ENCODE assay signal across 8 mouse cellular contexts in genomic region chr6:82971031-82971430, GRCm38 (mm10). TPM values are rescaled to one million over a fixed set of nuclear protein-coding genes. Genes with fewer than 3 reads are reported as not detected.
DNase-seq lines count a peak whose midpoint lies in the region; ATAC-seq and TF ChIP-seq lines count a peak whose summit lies in the region.

No protein-coding gene starts in this region.

- no peaks in the 10 kb centered on the region for H3K4me1 ChIP-seq in forebrain, embryonic 11.5 days (replicated peaks; ENCODE audit: control insufficient read depth, insufficient read depth, low read length)
- no peaks in the 10 kb centered on the region for H3K4me1 ChIP-seq in hindbrain, embryonic 11.5 days (replicated peaks; ENCODE audit: control insufficient read depth, insufficient read depth, low read length)
- H3K4me1 ChIP-seq in lung, embryonic 16.5 days (replicated peaks; ENCODE audit: control insufficient read depth, insufficient read depth, low read length) = no peaks in the 10 kb centered on the region

- 13% methylated on average over 5 of the region's 5 CpGs for WGBS in forebrain, embryonic 11.5 days
- 14% methylated on average over 5 of the region's 5 CpGs for WGBS in hindbrain, embryonic 11.5 days
- WGBS in lung, embryonic 16.5 days = 5% methylated on average over 5 of the region's 5 CpGs

- TF ChIP-seq CTCF in layer of hippocampus, adult 2 months (conservative IDR thresholded peaks at IDR 0.05) = peak; percentile 89

- H3K4me2 ChIP-seq in forebrain, embryonic 11.5 days (ENCODE audit: low read depth, low read length, severe bottlenecking) = no peak overlapping the region
- H3K4me2 ChIP-seq in hindbrain, embryonic 11.5 days (replicated peaks; ENCODE audit: low read depth, low read length) = no peak overlapping the region
- no peak overlapping the region for H3K4me2 ChIP-seq in lung, embryonic 16.5 days (ENCODE audit: low read depth, low read length)

- no peaks in the 10 kb centered on the region for H3K27me3 ChIP-seq in forebrain, embryonic 11.5 days (ENCODE audit: control insufficient read depth, insufficient read depth, low read length)
- no peaks in the 10 kb centered on the region for H3K27me3 ChIP-seq in hindbrain, embryonic 11.5 days (ENCODE audit: control insufficient read depth, insufficient read depth, low read length)
- H3K27me3 ChIP-seq in lung, embryonic 16.5 days (ENCODE audit: control insufficient read depth, insufficient read depth, low read depth, low read length) = no peaks in the 10 kb centered on the region

- DNase-seq in MEL-GATA-1-ER (ENCODE audit: extremely low read depth, low read depth) = peak; percentile 46
- DNase-seq in brain, embryonic 18.5 days (ENCODE audit: low read depth, low spot score) = peak; percentile 34
- peak; percentile 73 for DNase-seq in forebrain, embryonic 11.5 days (ENCODE audit: low spot score)
- peak; percentile 72 for DNase-seq in hindbrain, embryonic 11.5 days (ENCODE audit: low spot score)
- DNase-seq in layer of hippocampus, adult 2 months (ENCODE audit: low spot score in 2 of 2) = peak; percentile 72 to 74
- DNase-seq in ovary, postnatal 14 days (ENCODE audit: low spot score) = peak; percentile 51
- peak; percentile 18 for DNase-seq in yolk sac, embryonic 10.5 days (ENCODE audit: low spot score)

- no peak overlapping the region for H3K27ac ChIP-seq in forebrain, embryonic 11.5 days (ENCODE audit: low read depth, low read length)
- no peak overlapping the region for H3K27ac ChIP-seq in hindbrain, embryonic 11.5 days (ENCODE audit: low read depth, low read length)
- no peak overlapping the region for H3K27ac ChIP-seq in layer of hippocampus, adult 2 months
- H3K27ac ChIP-seq in lung, embryonic 16.5 days (ENCODE audit: low read length) = no peak overlapping the region

- no peak overlapping the region for H3K9ac ChIP-seq in forebrain, embryonic 11.5 days (ENCODE audit: low read length)
- H3K9ac ChIP-seq in hindbrain, embryonic 11.5 days (ENCODE audit: low read depth, low read length) = no peak overlapping the region
- H3K9ac ChIP-seq in lung, embryonic 16.5 days (ENCODE audit: low read length) = no peak overlapping the region

- no peaks in the 10 kb centered on the region for H3K36me3 ChIP-seq in forebrain, embryonic 11.5 days (ENCODE audit: control insufficient read depth, insufficient read depth, low read length)
- H3K36me3 ChIP-seq in hindbrain, embryonic 11.5 days (ENCODE audit: control insufficient read depth, insufficient read depth, low read length) = no peaks in the 10 kb centered on the region
- no peaks in the 10 kb centered on the region for H3K36me3 ChIP-seq in lung, embryonic 16.5 days (ENCODE audit: control insufficient read depth, insufficient read depth, low read length)

- ATAC-seq in forebrain, embryonic 11.5 days (replicated peaks; ENCODE audit: low FRiP score) = no peak; the same call in 1 of the 2 replicates
- no peak for ATAC-seq in hindbrain, embryonic 11.5 days (ENCODE audit: low FRiP score)
- peak; percentile 90 for ATAC-seq in lung, embryonic 16.5 days (ENCODE audit: low read depth)

- no peaks in the 10 kb centered on the region for H3K9me3 ChIP-seq in forebrain, embryonic 11.5 days (ENCODE audit: control insufficient read depth, low read length)
- no peaks in the 10 kb centered on the region for H3K9me3 ChIP-seq in hindbrain, embryonic 11.5 days (ENCODE audit: control insufficient read depth, low read length)
- no peaks in the 10 kb centered on the region for H3K9me3 ChIP-seq in lung, embryonic 16.5 days (ENCODE audit: control insufficient read depth, low read length)

- no peak overlapping the region for H3K4me3 ChIP-seq in forebrain, embryonic 11.5 days (ENCODE audit: low read depth, low read length)
- no peak overlapping the region for H3K4me3 ChIP-seq in hindbrain, embryonic 11.5 days (ENCODE audit: low read depth, low read length)
- no peak overlapping the region for H3K4me3 ChIP-seq in layer of hippocampus, adult 2 months
- H3K4me3 ChIP-seq in lung, embryonic 16.5 days (ENCODE audit: low read length) = no peak overlapping the region

RNA-seq across cellular contexts. Expression of gene M1ap, which starts 24.3 kb away (rescaled TPM):
- 0.35 and 0.39 TPM in 2 replicates for polyA plus RNA-seq in forebrain, embryonic 11.5 days (2014; fragmentation: Nextera tagmentation; extraction: Ambion mirVana)
- 0.22 TPM in 1 of 2 replicates, not detected in the other for polyA plus RNA-seq in hindbrain, embryonic 11.5 days (2014; fragmentation: Nextera tagmentation; extraction: Ambion mirVana)
- total RNA-seq in layer of hippocampus, adult 2 months (2021) = not detected
- 2.2 and 2.4 TPM in 2 replicates for polyA plus RNA-seq in lung, embryonic 16.5 days (2015; fragmentation: Nextera tagmentation; extraction: Ambion mirVana)

RNA-seq across cellular contexts. Expression of gene Sema4f, which starts 31.5 kb away (rescaled TPM):
- polyA plus RNA-seq in forebrain, embryonic 11.5 days (2014; fragmentation: Nextera tagmentation; extraction: Ambion mirVana) = 2.0 and 2.2 TPM in 2 replicates
- polyA plus RNA-seq in hindbrain, embryonic 11.5 days (2014; fragmentation: Nextera tagmentation; extraction: Ambion mirVana) = 1.7 and 2.0 TPM in 2 replicates
- 10 to 100 TPM; 41.0 to 44.0 TPM for total RNA-seq in layer of hippocampus, adult 2 months (2021)
- 14.2 and 14.5 TPM in 2 replicates for polyA plus RNA-seq in lung, embryonic 16.5 days (2015; fragmentation: Nextera tagmentation; extraction: Ambion mirVana)

Comparison
In these comparisons a context has a peak if more than half of its experiments do, and no peak if none do; other contexts are left out.
1. DNase-seq: peak in every context shown above with its lines; median percentile 73 in forebrain, embryonic 11.5 days; 73 in layer of hippocampus, adult 2 months; 72 in hindbrain, embryonic 11.5 days; 51 in ovary, postnatal 14 days; 46 in MEL-GATA-1-ER; 34 in brain, embryonic 18.5 days; 18 in yolk sac, embryonic 10.5 days.